Mouse (Mus musculus) kidney, postnatal 36 days (tissue): Measurements from ENCODE around the gene Cox7c.

ENCODE experiments used
- DNase-seq, 2 experiments: peaks; one replicate each; pipeline ENCODE4 v3.0.0; 2021 to 2022; ENCODE audit warnings: mixed read lengths in 2 of 2

Cox7c gene

GRCm38 (mm10) chr13:86046254-86046951 lies at the start of gene Cox7c:
Gene Cox7c (minus strand): TSS chr13:86046904.
- DNase-seq: peak; percentile 89 to 95

- DNase-seq: no peak
These were observed 21.5 kb upstream of the Cox7c start for GRCm38 (mm10) chr13:86068011-86068724.

- DNase-seq: no peak
These were observed 20.8 kb upstream of the Cox7c start for GRCm38 (mm10) chr13:86067508-86067907.

- peak; percentile 19 to 23 for DNase-seq
These were observed 7.4 kb upstream of the Cox7c start for GRCm38 (mm10) chr13:86054091-86054490.

- no peak for DNase-seq
These were observed 41.6 kb downstream of the Cox7c start for GRCm38 (mm10) chr13:86004907-86005675.
